ENCODE assay signal across 8 mouse cellular contexts in the genomic region with DNA sequence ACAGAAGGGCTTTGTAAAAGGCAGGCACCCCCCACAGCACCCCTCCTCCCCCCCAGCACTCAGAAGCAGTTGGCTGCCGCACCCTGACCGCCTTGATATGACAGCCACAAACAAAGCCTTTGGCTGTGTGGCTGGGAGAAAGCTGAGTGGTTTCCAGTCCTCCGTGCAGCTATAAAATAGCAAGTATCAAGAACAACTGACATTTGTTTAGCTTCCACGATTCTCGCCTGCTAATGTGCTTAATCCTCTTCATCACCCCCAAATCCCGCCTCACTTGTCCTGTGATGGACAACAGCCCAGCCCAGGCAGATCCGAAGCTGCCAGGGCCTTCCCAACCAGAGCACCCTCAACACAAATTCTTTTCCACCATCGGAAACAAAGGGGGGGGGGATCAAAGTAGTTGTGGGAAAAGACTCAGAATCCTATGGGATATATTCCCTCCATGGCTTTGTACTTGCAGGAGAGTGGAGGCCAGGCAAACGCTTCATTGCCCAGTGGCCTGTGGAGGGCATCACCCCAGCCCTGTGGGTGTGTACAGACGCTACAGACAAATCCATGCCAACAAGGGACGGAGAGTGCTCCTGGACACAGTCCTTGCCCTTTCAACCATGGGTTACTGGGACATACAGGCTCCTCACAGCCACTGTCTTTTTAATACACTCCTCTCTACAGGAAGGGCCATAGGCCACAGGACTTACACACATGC. TPM values are rescaled to one million over a fixed set of nuclear protein-coding genes. Genes with fewer than 3 reads are reported as not detected.
DNase-seq lines count a peak whose midpoint lies in the region; ATAC-seq lines count a peak whose summit lies in the region.

No protein-coding gene starts in this region.

- DNase-seq in kidney, adult 18-20 months, result peak; percentile 34
- no peak for DNase-seq in kidney, postnatal 10 days
- DNase-seq in forebrain, embryonic 11.5 days (ENCODE audit: low spot score), result no peak
- peak; percentile 21 to 55 for DNase-seq in layer of hippocampus, postnatal 10 days (ENCODE audit: low spot score in 2 of 2)
- DNase-seq in gastrocnemius, postnatal 14 days, result no peak
- DNase-seq in left cerebral cortex, postnatal 36 days (ENCODE audit: low spot score in 2 of 2), result no peak
- DNase-seq in thymus, postnatal 14 days, result no peak

- H3K27me3 ChIP-seq in forebrain, embryonic 11.5 days (ENCODE audit: control insufficient read depth, insufficient read depth, low read length), result no peaks in the 10 kb centered on the region
- H3K27me3 ChIP-seq in neural tube, embryonic 12.5 days (replicated peaks), result no peaks in the 10 kb centered on the region

- H3K9ac ChIP-seq in forebrain, embryonic 11.5 days (ENCODE audit: low read length), result peak overlapping the region; percentile 4
- H3K9ac ChIP-seq in neural tube, embryonic 12.5 days, result no peak overlapping the region

- H3K27ac ChIP-seq in forebrain, embryonic 11.5 days (ENCODE audit: low read depth, low read length), result no peak overlapping the region
- H3K27ac ChIP-seq in neural tube, embryonic 12.5 days, result no peak overlapping the region

- H3K36me3 ChIP-seq in forebrain, embryonic 11.5 days (ENCODE audit: control insufficient read depth, insufficient read depth, low read length), result no peaks in the 10 kb centered on the region
- H3K36me3 ChIP-seq in neural tube, embryonic 12.5 days, result no peaks in the 10 kb centered on the region

- H3K4me3 ChIP-seq in forebrain, embryonic 11.5 days (ENCODE audit: low read depth, low read length), result no peak overlapping the region
- no peak overlapping the region for H3K4me3 ChIP-seq in neural tube, embryonic 12.5 days

- intact Hi-C loops in gastrocnemius, postnatal 14 days (cut with DNase I; ENCODE audit: low total_unique reads), result no loop called here
- intact Hi-C loops in left cerebral cortex, postnatal 36 days (cut with DNase I), result no loop called here

- peaks cover 8% of the 10 kb centered on the region; the same call in 1 of the 2 replicates for H3K4me1 ChIP-seq in forebrain, embryonic 11.5 days (replicated peaks; ENCODE audit: control insufficient read depth, insufficient read depth, low read length)
- peaks cover 17% of the 10 kb centered on the region for H3K4me1 ChIP-seq in neural tube, embryonic 12.5 days

- no peaks in the 10 kb centered on the region for H3K9me3 ChIP-seq in forebrain, embryonic 11.5 days (ENCODE audit: control insufficient read depth, low read length)
- no peaks in the 10 kb centered on the region for H3K9me3 ChIP-seq in neural tube, embryonic 12.5 days

- H3K4me2 ChIP-seq in forebrain, embryonic 11.5 days (ENCODE audit: low read depth, low read length, severe bottlenecking), result no peak overlapping the region
- H3K4me2 ChIP-seq in neural tube, embryonic 12.5 days (replicated peaks), result 0 out of 2 replicates have a peak overlapping the region, but pooled peaks have one; percentile 6

- WGBS in forebrain, embryonic 11.5 days, result 17% methylated on average over 11 of the region's 11 CpGs
- WGBS in neural tube, embryonic 12.5 days, result 34% methylated on average over 11 of the region's 11 CpGs

- ATAC-seq in forebrain, embryonic 11.5 days (replicated peaks; ENCODE audit: low FRiP score), result no peak; the same call in 1 of the 2 replicates
- no peak for ATAC-seq in neural tube, embryonic 12.5 days (ENCODE audit: low FRiP score, low read depth)

RNA-seq across cellular contexts. Expression of gene Hs3st3b1, which starts 47.3 kb away (rescaled TPM):
- 6.4 and 7.0 TPM in 2 replicates for polyA plus RNA-seq in forebrain, embryonic 11.5 days (2014; fragmentation: Nextera tagmentation; extraction: Ambion mirVana)
- under 1 TPM; 0.39 to 0.74 TPM for total RNA-seq in layer of hippocampus, postnatal 10 days (2021)
- polyA plus RNA-seq in neural tube, embryonic 12.5 days (2016; fragmentation: Nextera tagmentation; extraction: Ambion mirVana), result 10.2 and 11.9 TPM in 2 replicates
- under 1 TPM; 0.35 to 0.62 TPM for total RNA-seq in gastrocnemius, postnatal 14 days (2021)
- total RNA-seq in left cerebral cortex, postnatal 36 days (2021), result 1 to 10 TPM in 1 of 2 experiments, under 1 TPM in 1; 0.79 to 1.4 TPM

Comparison
In these comparisons a context has a peak if more than half of its experiments do, and no peak if none do; other contexts are left out.
1. DNase-seq: peak in kidney, adult 18-20 months (single experiment) and layer of hippocampus, postnatal 10 days (2 of 2); none in kidney, postnatal 10 days (single experiment), forebrain, embryonic 11.5 days (single experiment), gastrocnemius, postnatal 14 days (single experiment), left cerebral cortex, postnatal 36 days (0 of 2) and thymus, postnatal 14 days (single experiment).